Mouse (Mus musculus) embryonic facial prominence, embryonic 14.5 days (tissue): ENCODE data around the gene Ubiad1. TPM values are rescaled to one million over a fixed set of nuclear protein-coding genes. Genes with fewer than 3 reads are reported as not detected.

Source experiments
- ATAC-seq: fragments of 200-750 bp; cut with Nextera tagmentation; 2 replicates; pipeline ENCODE4 v1.8.0; 2017; ENCODE audit warnings: low read depth, moderate number of reproducible peaks, moderate TSS enrichment
- DNase-seq: peaks from one replicate; pipeline ENCODE4 v3.0.0-alpha.2; 2015; ENCODE audit warnings: low spot score
- H3K27ac ChIP-seq: fragments of 300-500 bp; sonication (generic); replicated peaks from 2 replicates; pipeline ENCODE4 v1.5.1; 2014; ENCODE audit warnings: low read depth, mild to moderate bottlenecking, low read length, moderate library complexity
- H3K27me3 ChIP-seq: fragments of 300-500 bp; sonication (generic); replicated peaks from 2 replicates; pipeline ENCODE4 v1.6.1; 2014; ENCODE audit warnings: low read length; ENCODE audit not compliant: control insufficient read depth, insufficient read depth
- H3K36me3 ChIP-seq: fragments of 300-500 bp; sonication (generic); 2 replicates; pipeline ENCODE4 v1.6.1; 2014; ENCODE audit warnings: low read length, mixed read lengths; ENCODE audit not compliant: control insufficient read depth, insufficient read depth
- H3K4me1 ChIP-seq: fragments of 300-500 bp; sonication (generic); 2 replicates; pipeline ENCODE4 v1.6.1; 2014; ENCODE audit warnings: antibody characterized with exemption, low read length; ENCODE audit not compliant: control insufficient read depth, insufficient read depth
- H3K4me2 ChIP-seq: fragments of 300-500 bp; sonication (generic); 2 replicates; pipeline ENCODE4 v1.6.1; 2014; ENCODE audit warnings: low read depth, mild to moderate bottlenecking, low read length, moderate library complexity, mixed read lengths
- H3K4me3 ChIP-seq: fragments of 300-500 bp; sonication (generic); 2 replicates; pipeline ENCODE4 v1.5.1; 2014; ENCODE audit warnings: low read depth, mild to moderate bottlenecking, low read length
- H3K9ac ChIP-seq: fragments of 300-500 bp; sonication (generic); 2 replicates; pipeline ENCODE4 v1.6.1; 2014; ENCODE audit warnings: low read depth, mild to moderate bottlenecking, low read length, moderate library complexity, mixed read lengths
- H3K9me3 ChIP-seq: fragments of 300-500 bp; sonication (generic); 2 replicates; pipeline ENCODE4 v1.6.1; 2016; ENCODE audit warnings: low read length; ENCODE audit not compliant: control insufficient read depth
- WGBS: fragments of 180-500 bp; shearing (Covaris S2); extraction: QIAGEN DNeasy Blood & Tissue Kit; methylation state at CpG from one replicate; pipeline ENCODE4 v1.1.7; 2014; 5-methylcytosine and 5-hydroxymethylcytosine counted together
- polyA plus RNA-seq: library from polyadenylated mRNA; unstranded; fragments of >200 nt; fragmentation: Nextera tagmentation; extraction: Ambion mirVana; gene quantifications from 2 replicates; pipeline ENCODE4 v1.2.1, GENCODE M21; 2014

The Ubiad1 gene
- 13.3 and 16.7 TPM in 2 replicates for polyA plus RNA-seq

DNA sequence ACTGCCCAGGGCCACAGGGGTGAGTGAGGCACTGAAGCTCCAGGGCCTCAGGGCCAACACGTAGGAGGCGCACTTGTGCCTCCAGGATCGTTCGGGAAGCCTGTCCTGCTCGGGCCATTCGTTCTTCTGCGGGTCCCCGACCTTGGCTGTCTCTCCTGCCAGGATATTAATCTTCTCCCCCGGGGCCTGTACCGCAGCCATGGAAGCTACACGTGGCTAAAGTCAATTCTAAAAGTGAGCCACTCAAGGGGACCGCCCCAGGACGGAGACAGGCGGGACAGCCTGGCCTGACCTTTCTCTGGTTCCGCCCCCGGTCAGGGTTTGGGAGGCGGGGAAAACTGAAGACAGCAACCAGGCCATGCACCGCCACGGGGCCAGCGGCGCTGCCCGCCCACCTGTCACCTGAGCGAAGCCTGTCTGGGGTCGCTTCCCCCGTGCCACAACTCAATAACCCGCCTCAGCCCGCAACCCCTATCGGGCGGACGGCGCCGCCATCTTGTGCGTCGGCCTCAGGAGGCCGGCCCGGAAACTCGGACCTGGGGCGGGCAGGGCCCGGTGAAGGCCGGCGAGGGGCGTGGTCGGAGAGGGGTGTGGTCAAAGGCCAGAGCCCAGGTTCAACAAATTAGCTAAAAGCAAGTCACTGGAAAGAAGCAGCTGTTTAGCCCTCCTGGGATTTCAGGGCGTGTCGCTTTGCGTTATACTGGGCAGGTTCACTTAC lies at the start of gene Ubiad1:
Gene Ubiad1 (minus strand): TSS at position 522 of the 718 bp plus-strand sequence.
- Histone ChIP-seq H3K4me1 (peaks cover 14% of the 10 kb centered on the region; the same call in 1 of the 2 replicates), H3K4me3 (peak within 1 kb of the TSS; percentile 69), H3K27me3 (no peaks in the 10 kb centered on the region), H3K27ac (peak within 1 kb of the TSS; percentile 30; the same call in 1 of the 2 replicates), H3K9me3 (no peaks in the 10 kb centered on the region), H3K4me2 (peak within 1 kb of the TSS; percentile 90), H3K36me3 (no peaks in the 10 kb centered on the region), H3K9ac (peak within 1 kb of the TSS; percentile 84)
- WGBS = under 1% methylated on average over 42 of the region's 46 CpGs
- ATAC-seq (peak; percentile 49), DNase-seq (peak; percentile 88)

DNA sequence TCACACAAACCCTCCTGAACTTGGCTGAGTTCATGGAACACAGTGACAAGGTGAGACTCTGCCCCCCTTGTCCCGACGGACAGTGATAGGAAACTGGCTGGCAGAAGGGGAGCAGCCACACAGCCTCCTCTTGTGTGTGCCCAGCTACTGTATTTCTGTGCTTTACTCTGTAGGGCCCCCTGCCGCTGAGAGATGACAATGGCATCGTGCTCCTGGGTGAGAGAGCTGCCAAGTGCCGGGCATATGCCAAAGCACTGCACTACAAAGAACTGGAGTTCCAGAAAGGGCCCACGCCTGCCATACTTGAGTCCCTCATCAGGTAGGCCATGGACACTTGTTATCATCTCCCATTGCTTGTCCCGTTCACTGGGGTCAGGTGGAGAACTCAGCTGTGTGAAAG lies 46.9 kb upstream of the Ubiad1 start:
- H3K27me3 ChIP-seq = no peaks in the 10 kb centered on the region
- DNase-seq (no peak), ATAC-seq (no peak)
- WGBS = 81% methylated on average over 7 of the region's 7 CpGs
- H3K4me1 ChIP-seq = no peaks in the 10 kb centered on the region
- H3K36me3 ChIP-seq = peaks cover 81% of the 10 kb centered on the region
- H3K4me2 ChIP-seq = no peak overlapping the region
- H3K27ac ChIP-seq = no peak overlapping the region
- no peaks in the 10 kb centered on the region for H3K9me3 ChIP-seq
- H3K9ac ChIP-seq = no peak overlapping the region
- no peak overlapping the region for H3K4me3 ChIP-seq

DNA sequence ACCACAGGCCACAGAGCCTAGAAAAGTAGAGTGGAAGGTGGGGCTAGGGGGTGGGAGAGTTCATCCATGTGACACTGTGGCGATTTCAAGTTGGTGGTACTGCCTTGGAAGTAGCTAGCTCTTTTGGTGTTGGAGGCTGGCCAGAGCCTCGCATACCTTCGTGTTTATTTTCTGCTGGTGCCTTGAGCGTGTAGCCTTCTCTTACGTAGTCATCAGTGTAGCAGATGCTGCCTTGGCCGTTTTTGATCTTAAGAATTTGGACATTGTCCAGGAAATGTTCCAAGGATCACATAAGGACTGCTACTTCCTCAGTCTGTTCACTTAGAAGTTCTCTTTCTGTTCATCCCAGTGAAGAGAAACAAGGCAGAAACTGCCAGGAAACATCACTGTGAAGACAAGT lies 45.9 kb upstream of the Ubiad1 start:
- H3K36me3 ChIP-seq = peaks cover 81% of the 10 kb centered on the region

DNA sequence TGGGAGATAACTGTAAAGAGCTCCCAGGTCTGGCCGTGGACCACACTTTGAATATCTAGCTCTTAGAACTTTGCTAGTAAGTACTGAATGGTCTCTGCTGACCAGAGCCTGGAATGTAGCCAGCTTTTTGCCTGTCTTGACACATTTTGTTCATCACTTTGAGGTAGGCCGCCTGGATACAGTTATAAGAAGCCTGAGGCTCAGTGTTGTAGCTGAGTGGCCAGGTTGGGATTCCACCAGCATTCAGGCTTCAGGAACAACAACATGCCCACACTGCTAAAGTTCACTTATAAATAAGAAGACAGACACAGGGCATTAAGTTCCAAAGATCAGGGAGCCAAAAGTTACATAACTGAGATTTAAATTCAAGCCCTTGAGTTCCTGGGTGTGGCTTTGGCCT lies 43.3 kb upstream of the Ubiad1 start:
- H3K9ac ChIP-seq = no peak overlapping the region
- H3K4me2 ChIP-seq = no peak overlapping the region
- no peak overlapping the region for H3K27ac ChIP-seq
- 77% methylated on average over 2 of the region's 2 CpGs for WGBS
- H3K4me1 ChIP-seq = no peaks in the 10 kb centered on the region
- DNase-seq (no peak), ATAC-seq (no peak)
- peaks cover 96% of the 10 kb centered on the region for H3K36me3 ChIP-seq
- no peaks in the 10 kb centered on the region for H3K27me3 ChIP-seq
- no peak overlapping the region for H3K4me3 ChIP-seq
- no peaks in the 10 kb centered on the region for H3K9me3 ChIP-seq

More for the DNA sequence above, 45.9 kb upstream of the Ubiad1 start:
- Histone ChIP-seq H3K4me1 (no peaks in the 10 kb centered on the region), H3K4me3 (no peak overlapping the region), H3K4me2 (no peak overlapping the region), H3K27me3 (no peaks in the 10 kb centered on the region), H3K27ac (no peak overlapping the region), H3K9ac (no peak overlapping the region), H3K9me3 (no peaks in the 10 kb centered on the region)
- ATAC-seq (no peak; the same call in 1 of the 2 replicates), DNase-seq (peak; percentile 66)
- 51% methylated on average over 6 of the region's 6 CpGs for WGBS

DNA sequence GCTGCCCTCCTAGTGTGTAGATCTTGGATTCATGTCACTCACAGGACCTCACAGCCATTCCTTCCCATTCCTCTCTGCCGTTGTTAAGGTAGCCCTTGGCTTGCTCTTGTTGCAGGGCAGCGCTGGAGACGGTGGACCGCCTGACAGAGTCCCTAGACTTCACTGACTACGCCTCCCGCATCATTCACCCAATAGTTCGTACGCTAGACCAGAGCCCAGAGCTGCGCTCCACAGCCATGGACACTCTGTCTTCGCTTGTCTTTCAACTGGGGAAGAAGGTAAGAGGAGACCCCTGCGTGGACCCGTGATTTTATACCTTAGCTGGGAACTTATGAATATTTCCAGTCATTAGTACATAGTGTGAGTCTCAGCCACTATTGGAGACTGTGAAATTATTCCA lies 39.9 kb upstream of the Ubiad1 start:
- H3K4me1 ChIP-seq = no peaks in the 10 kb centered on the region
- ATAC-seq (no peak), DNase-seq (no peak)
- no peaks in the 10 kb centered on the region for H3K27me3 ChIP-seq
- H3K9ac ChIP-seq = no peak overlapping the region
- no peaks in the 10 kb centered on the region for H3K9me3 ChIP-seq
- H3K4me3 ChIP-seq = no peak overlapping the region
- no peak overlapping the region for H3K4me2 ChIP-seq
- 95% methylated on average over 12 of the region's 12 CpGs for WGBS
- H3K36me3 ChIP-seq = peaks cover 95% of the 10 kb centered on the region
- no peak overlapping the region for H3K27ac ChIP-seq

DNA sequence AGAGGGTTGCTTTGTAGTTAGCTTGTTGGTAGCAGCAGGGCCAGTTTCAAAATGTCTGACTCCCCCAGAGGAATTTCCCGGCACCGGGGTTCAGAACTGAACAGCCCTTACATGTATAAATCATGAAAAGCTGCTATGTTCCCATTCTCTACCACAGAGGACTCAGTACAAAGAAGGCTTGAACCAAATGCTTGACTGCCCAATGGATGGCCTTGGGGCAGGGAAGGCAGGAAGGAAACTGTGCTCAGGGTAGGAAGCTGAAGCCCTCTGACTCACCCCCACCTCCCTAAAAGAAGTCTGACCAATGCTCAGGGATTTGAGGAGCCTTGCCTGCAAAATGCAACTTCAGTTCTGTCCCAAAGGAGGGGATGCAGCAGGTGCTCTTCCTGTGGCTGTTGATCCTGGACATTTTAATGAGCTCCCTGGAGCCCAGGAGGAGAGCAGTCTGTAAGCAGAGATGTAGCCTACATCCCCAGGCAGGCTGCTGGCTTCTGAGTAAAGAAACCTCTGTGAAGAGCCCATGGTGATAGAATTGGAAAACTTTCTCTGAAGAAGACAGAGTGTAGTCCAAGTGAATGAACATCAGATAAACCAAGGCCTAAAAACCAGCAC lies 37.1 kb upstream of the Ubiad1 start:
- H3K27ac ChIP-seq = no peak overlapping the region
- no peak overlapping the region for H3K9ac ChIP-seq
- 74% methylated on average over 2 of the region's 2 CpGs for WGBS
- no peak overlapping the region for H3K4me3 ChIP-seq
- peak; percentile 77; the same call in 1 of the 2 replicates for ATAC-seq
- no peaks in the 10 kb centered on the region for H3K9me3 ChIP-seq
- peaks cover 96% of the 10 kb centered on the region for H3K36me3 ChIP-seq
- H3K27me3 ChIP-seq = no peaks in the 10 kb centered on the region
- H3K4me1 ChIP-seq = no peaks in the 10 kb centered on the region
- peak; percentile 42 for DNase-seq
- no peak overlapping the region for H3K4me2 ChIP-seq

DNA sequence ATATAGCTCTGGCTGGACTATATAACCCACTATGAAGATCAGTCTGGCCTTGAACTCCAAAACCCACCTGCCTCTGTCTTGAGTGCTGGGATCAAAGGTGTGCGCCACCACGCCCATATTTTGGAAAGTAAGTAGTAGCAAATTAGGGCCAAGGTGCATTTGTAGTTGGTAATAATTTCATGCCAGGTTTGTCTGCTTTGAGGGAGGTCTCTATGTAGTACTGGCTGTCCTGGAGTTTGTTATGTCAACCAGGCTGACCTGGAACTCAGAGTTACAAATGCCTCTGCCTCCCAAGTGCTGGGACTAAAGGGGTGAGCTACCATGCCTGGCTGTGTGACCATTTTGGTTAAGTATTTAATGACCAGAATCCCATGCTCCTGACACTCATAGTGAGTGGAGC lies 35.7 kb upstream of the Ubiad1 start:
- H3K9ac ChIP-seq = no peak overlapping the region
- H3K36me3 ChIP-seq = peaks cover 96% of the 10 kb centered on the region
- WGBS = 95% methylated on average over 2 of the region's 2 CpGs
- H3K9me3 ChIP-seq = no peaks in the 10 kb centered on the region
- no peaks in the 10 kb centered on the region for H3K27me3 ChIP-seq
- no peak overlapping the region for H3K4me2 ChIP-seq
- no peak overlapping the region for H3K27ac ChIP-seq
- H3K4me1 ChIP-seq = no peaks in the 10 kb centered on the region
- DNase-seq = no peak
- H3K4me3 ChIP-seq = no peak overlapping the region
- ATAC-seq = no peak

DNA sequence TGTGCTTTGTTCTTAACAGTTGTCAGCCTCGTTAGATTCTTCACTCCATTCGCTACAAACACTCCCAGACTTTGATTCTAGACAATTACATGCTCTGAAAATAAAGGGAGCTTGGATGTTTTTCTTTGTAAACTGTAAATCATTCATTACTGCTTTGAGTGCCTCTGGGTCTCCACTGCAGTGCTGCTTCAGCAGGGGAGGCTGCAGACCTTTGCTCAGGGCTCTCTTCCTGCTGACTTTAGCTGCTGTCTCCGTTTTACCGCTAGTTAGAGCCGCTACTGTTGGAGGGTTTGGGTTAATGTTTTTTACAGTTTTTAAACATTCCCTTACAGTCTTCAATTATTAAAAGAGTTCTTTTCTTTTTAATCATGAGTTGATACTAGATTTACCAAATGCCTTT lies 28.9 kb upstream of the Ubiad1 start:
- H3K36me3 ChIP-seq = peaks cover 89% of the 10 kb centered on the region

More for the DNA sequence above, 28.9 kb upstream of the Ubiad1 start:
- H3K9me3 ChIP-seq = no peaks in the 10 kb centered on the region
- WGBS = 88% methylated on average over 5 of the region's 5 CpGs
- H3K27ac ChIP-seq = no peak overlapping the region
- no peak overlapping the region for H3K4me2 ChIP-seq
- no peak overlapping the region for H3K4me3 ChIP-seq
- H3K9ac ChIP-seq = no peak overlapping the region
- DNase-seq (no peak), ATAC-seq (no peak)
- H3K4me1 ChIP-seq = no peaks in the 10 kb centered on the region
- no peaks in the 10 kb centered on the region for H3K27me3 ChIP-seq
